Mouse (Mus musculus): ENCODE data around the gene Brd2. TPM values are rescaled to one million over a fixed set of nuclear protein-coding genes. Genes with fewer than 3 reads are reported as not detected.

Brd2 gene
- 72.8 and 74.9 TPM in 2 replicates for polyA plus RNA-seq (2014; fragmentation: Nextera tagmentation; extraction: Ambion mirVana)

DNA sequence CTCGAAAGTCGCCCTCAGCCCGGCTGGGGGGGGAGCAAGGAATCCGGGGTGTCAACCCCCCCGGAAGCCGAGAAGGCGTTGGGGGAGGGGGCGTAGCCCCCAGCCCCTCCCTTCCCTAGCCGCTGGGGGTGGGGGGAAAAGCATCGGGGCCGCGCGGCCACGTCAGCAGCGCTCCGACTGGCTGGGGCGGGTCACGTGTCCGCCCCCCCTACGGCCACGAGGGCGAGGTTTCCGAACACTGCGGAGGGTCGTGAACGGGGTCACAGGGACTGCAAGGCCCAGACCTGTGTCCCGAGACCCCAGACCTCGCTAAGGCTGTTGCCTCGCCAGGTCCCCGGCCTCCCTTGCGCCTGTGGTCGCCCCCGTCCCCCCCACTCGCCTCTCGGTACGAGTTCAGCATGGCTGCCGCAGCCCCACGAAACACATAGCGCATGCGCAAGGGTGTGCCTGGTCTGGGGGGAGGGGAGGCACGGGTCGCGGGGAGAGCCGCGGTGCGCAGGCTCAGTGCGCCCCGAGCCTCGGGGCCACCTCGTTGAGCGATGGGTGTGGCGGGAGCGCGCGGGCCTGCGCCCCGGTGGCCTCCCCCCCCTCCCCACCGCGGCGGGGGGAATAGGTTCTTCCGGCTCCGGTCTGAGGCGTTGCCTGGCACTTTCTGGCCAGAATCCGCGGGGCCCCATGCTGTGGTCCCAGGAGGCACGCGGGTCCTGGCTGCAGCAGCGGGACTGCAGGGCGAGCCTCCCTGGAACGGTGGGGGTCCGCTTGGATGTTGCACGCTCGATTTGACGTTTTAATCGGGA lies at the start of gene Brd2:
TSS of gene Brd2 (minus strand) at position 447 of the 797 bp plus-strand sequence.
- no peaks in the 10 kb centered on the region for H3K27me3 ChIP-seq (ENCODE audit: control insufficient read depth, insufficient read depth, low read length)
- peak within 1 kb of the TSS; percentile 54 to 87 for H3K4me3 ChIP-seq (ENCODE audit: control insufficient read depth in 1 of 2, insufficient read depth in 1 of 2, low read depth in 1 of 2, low read length in 2 of 2)
- no peaks in the 10 kb centered on the region for H3K9me3 ChIP-seq (ENCODE audit: control insufficient read depth, low read length)
- H3K4me2 ChIP-seq (ENCODE audit: low read length) = peak within 1 kb of the TSS; percentile 91
- H3K36me3 ChIP-seq (ENCODE audit: control insufficient read depth, insufficient read depth, low read length) = peaks cover 27% of the 10 kb centered on the region
- ATAC-seq (ENCODE audit: insufficient number of reproducible peaks, insufficient read depth, low FRiP score, low read depth) = peak; percentile 68
- peak within 1 kb of the TSS; percentile 100 for H3K27ac ChIP-seq (replicated peaks in 1 of 2; ENCODE audit: control insufficient read depth in 1 of 2, insufficient read depth in 1 of 2, low read depth in 2 of 2, low read length in 2 of 2)
- H3K4me1 ChIP-seq (ENCODE audit: control insufficient read depth in 2 of 2, insufficient read depth in 2 of 2, low read length in 2 of 2) = peaks cover 7 to 13% of the 10 kb centered on the region in 2 experiments
- WGBS = under 1% methylated on average over 67 of the region's 75 CpGs
- peak within 1 kb of the TSS; percentile 98 for H3K9ac ChIP-seq (ENCODE audit: low read length)

DNA sequence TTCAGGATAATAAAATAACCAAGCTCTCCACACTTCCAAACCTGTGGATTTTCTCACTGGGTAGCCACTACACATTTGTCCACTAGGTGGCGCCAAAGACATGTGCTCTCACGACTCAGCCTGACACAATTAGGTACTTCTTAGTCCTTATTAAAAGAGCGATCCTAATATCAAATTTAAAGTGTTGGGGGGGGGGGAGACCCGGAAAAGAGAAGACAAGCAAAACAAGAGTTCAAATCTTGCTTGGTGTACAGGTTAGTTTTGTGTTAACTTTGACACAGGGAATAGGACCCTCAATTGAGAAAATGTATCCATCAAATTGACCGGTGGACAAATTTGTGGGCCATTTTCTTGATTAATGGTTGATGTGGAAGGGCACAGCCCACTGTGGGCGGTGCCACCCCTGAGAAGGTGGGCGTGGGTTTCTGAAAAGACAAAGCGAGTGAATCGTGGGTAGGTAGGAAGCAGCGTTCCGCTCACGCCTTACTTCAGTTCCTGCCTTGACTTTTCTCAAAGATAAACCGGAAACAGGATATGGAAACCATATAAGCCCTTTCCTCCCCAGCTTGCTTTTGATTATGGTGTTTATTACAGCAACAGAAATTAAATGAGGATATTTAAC lies 48.6 kb upstream of the Brd2 start:
- no peak overlapping the region for H3K27ac ChIP-seq (replicated peaks in 1 of 2; ENCODE audit: control insufficient read depth in 1 of 2, insufficient read depth in 1 of 2, low read depth in 2 of 2, low read length in 2 of 2)
- H3K4me3 ChIP-seq (ENCODE audit: control insufficient read depth in 1 of 2, insufficient read depth in 1 of 2, low read depth in 1 of 2, low read length in 2 of 2) = no peak overlapping the region
- 32% methylated on average over 13 of the region's 13 CpGs for WGBS
- 0 out of 2 replicates have a peak, but pooled peaks cover 3% of the 10 kb centered on the region for H3K27me3 ChIP-seq (ENCODE audit: control insufficient read depth, insufficient read depth, low read length)
- no peak overlapping the region for H3K9ac ChIP-seq (ENCODE audit: low read length)
- H3K4me2 ChIP-seq (ENCODE audit: low read length) = 0 out of 2 replicates have a peak overlapping the region, but pooled peaks have one; percentile 13
- peaks cover 5% of the 10 kb centered on the region for H3K9me3 ChIP-seq (ENCODE audit: control insufficient read depth, low read length)
- no peaks in the 10 kb centered on the region for H3K4me1 ChIP-seq (ENCODE audit: control insufficient read depth in 2 of 2, insufficient read depth in 2 of 2, low read length in 2 of 2)
- ATAC-seq (ENCODE audit: insufficient number of reproducible peaks, insufficient read depth, low FRiP score, low read depth) = no peak
- H3K36me3 ChIP-seq (ENCODE audit: control insufficient read depth, insufficient read depth, low read length) = no peaks in the 10 kb centered on the region

DNA sequence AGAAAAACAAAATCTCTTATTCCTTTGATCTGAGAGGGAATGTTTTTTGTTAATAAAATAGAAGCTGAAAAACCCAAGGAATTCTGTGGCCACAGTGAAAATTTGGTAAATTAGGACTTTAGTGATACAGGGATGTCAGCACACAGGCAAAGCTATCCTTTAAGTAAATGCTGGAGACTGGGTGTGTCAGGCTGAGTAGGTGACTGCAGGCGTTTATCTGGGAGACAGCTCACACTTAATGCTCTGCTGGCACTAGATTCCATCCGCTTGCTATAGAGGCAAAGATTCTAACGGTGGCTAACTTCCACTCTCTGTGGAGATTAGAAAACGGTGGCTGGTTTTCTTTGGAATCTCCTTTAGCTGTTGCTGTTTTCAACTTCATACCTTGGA lies 48.0 kb upstream of the Brd2 start:
- no peak for ATAC-seq (ENCODE audit: insufficient number of reproducible peaks, insufficient read depth, low FRiP score, low read depth)
- Histone ChIP-seq H3K4me2 (ENCODE audit: low read length) (no peak overlapping the region), H3K4me1 (ENCODE audit: control insufficient read depth in 2 of 2, insufficient read depth in 2 of 2, low read length in 2 of 2) (no peaks in the 10 kb centered on the region), H3K9me3 (ENCODE audit: control insufficient read depth, low read length) (peaks cover 8% of the 10 kb centered on the region), H3K36me3 (ENCODE audit: control insufficient read depth, insufficient read depth, low read length) (no peaks in the 10 kb centered on the region), H3K4me3 (ENCODE audit: control insufficient read depth in 1 of 2, insufficient read depth in 1 of 2, low read depth in 1 of 2, low read length in 2 of 2) (no peak overlapping the region), H3K27ac (replicated peaks in 1 of 2; ENCODE audit: control insufficient read depth in 1 of 2, insufficient read depth in 1 of 2, low read depth in 2 of 2, low read length in 2 of 2) (no peak overlapping the region), H3K9ac (ENCODE audit: low read length) (no peak overlapping the region), H3K27me3 (ENCODE audit: control insufficient read depth, insufficient read depth, low read length) (0 out of 2 replicates have a peak, but pooled peaks cover 3% of the 10 kb centered on the region)
- whole genome bisulfite sequencing = 19% methylated on average over 4 of the region's 4 CpGs

DNA sequence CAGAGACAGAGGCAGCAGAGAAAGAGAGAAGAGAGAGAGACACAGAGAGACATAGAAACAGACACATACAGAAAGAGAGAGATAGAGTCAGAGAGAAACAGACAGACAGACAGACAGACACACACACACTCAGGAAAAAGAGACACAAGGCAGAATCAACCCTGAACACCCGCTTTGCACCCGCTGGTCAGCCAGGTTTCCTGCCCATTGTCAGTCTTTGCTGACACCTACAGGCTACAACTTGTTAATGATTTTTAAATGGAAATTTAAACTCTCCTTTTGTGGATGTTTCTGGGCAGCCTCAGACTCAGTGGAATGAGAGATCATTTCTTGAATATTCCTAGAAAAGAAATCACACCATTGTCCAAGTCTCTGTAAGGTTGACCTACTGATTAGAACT lies 46.8 kb upstream of the Brd2 start:
- H3K36me3 ChIP-seq (ENCODE audit: control insufficient read depth, insufficient read depth, low read length) = no peaks in the 10 kb centered on the region
- 0% methylated on average over 2 of the region's 2 CpGs for WGBS
- H3K9me3 ChIP-seq (ENCODE audit: control insufficient read depth, low read length) = peaks cover 9% of the 10 kb centered on the region
- no peak overlapping the region for H3K27ac ChIP-seq (replicated peaks in 1 of 2; ENCODE audit: control insufficient read depth in 1 of 2, insufficient read depth in 1 of 2, low read depth in 2 of 2, low read length in 2 of 2)
- ATAC-seq (ENCODE audit: insufficient number of reproducible peaks, insufficient read depth, low FRiP score, low read depth) = no peak
- H3K27me3 ChIP-seq (ENCODE audit: control insufficient read depth, insufficient read depth, low read length) = 0 out of 2 replicates have a peak, but pooled peaks cover 3% of the 10 kb centered on the region
- no peak overlapping the region for H3K9ac ChIP-seq (ENCODE audit: low read length)
- H3K4me3 ChIP-seq (ENCODE audit: control insufficient read depth in 1 of 2, insufficient read depth in 1 of 2, low read depth in 1 of 2, low read length in 2 of 2) = no peak overlapping the region
- no peak overlapping the region for H3K4me2 ChIP-seq (ENCODE audit: low read length)
- no peaks in the 10 kb centered on the region for H3K4me1 ChIP-seq (ENCODE audit: control insufficient read depth in 2 of 2, insufficient read depth in 2 of 2, low read length in 2 of 2)

DNA sequence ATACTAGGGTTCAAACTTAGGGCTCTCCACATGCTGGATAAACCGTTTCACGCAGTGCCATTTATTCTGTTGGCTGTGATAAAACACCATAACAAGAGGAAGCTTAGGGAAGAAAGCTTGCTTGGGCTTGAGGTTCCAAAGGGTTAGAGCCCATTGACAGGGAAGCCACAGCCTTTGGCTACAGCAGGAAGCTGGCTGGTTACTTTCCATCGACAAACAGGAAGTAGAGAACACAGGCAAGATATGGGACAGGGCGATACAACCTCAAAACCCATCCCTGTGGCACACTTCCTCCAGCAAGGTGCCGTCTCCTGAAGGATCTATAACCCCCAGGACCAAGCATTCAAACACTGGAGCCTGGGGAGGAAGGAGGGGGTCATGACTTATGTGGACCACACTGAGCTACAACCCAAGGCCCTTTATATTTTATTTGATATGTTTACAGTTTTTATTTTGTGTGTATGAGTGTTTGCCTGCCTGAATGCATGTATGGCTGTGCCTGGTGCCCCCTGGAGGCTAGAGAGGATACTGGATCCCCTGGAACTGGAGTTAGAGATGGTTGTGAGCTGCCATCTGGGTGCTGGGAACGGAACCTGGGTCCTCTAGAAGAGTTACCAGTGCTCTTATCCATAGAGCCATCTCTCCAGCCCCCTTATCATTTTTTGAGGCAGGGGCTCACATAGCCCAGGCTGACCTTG lies 42.7 kb upstream of the Brd2 start:
- Histone ChIP-seq H3K9ac (ENCODE audit: low read length) (no peak overlapping the region), H3K27me3 (ENCODE audit: control insufficient read depth, insufficient read depth, low read length) (0 out of 2 replicates have a peak, but pooled peaks cover 3% of the 10 kb centered on the region), H3K27ac (replicated peaks in 1 of 2; ENCODE audit: control insufficient read depth in 1 of 2, insufficient read depth in 1 of 2, low read depth in 2 of 2, low read length in 2 of 2) (no peak overlapping the region), H3K4me1 (ENCODE audit: control insufficient read depth in 2 of 2, insufficient read depth in 2 of 2, low read length in 2 of 2) (no peaks in the 10 kb centered on the region), H3K4me3 (ENCODE audit: control insufficient read depth in 1 of 2, insufficient read depth in 1 of 2, low read depth in 1 of 2, low read length in 2 of 2) (no peak overlapping the region), H3K36me3 (ENCODE audit: control insufficient read depth, insufficient read depth, low read length) (no peaks in the 10 kb centered on the region), H3K4me2 (ENCODE audit: low read length) (no peak overlapping the region), H3K9me3 (ENCODE audit: control insufficient read depth, low read length) (0 out of 2 replicates have a peak, but pooled peaks cover 4% of the 10 kb centered on the region)
- 68% methylated on average over 6 of the region's 6 CpGs for WGBS
- ATAC-seq (ENCODE audit: insufficient number of reproducible peaks, insufficient read depth, low FRiP score, low read depth) = no peak

DNA sequence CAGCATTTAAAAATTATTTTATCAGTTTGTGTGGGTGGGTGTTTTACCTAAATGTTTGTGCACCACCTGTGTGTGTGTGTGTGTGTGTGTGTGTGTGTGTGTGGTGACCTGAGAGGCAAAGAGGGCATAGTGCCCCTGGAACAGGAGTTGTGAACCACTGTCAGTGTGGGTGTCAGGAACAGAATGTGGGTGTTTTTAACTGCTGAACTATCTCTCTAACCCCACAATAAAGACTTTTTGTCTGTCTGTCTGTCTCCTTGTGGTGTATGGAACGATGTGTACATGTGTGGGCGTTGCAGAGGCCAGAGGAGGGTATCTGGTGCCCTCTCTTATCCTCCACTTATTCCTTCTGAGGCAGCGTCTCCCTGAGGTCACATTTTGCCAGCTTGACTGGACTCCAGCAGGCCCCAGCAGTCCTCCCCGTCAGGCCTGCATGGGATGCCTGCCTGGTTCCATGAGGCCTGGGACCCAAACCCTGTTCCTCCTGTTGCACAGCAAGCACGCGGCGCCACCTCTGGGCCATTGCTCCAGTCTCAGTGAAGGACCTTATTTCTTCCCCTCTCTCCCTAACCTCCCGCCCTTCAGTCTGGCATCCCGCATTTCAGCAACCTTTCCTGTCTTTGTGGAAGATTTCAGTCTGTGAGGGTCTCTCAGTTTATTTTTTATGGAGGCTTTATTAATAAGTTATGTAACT lies 41.9 kb upstream of the Brd2 start:
- no peak overlapping the region for H3K4me2 ChIP-seq (ENCODE audit: low read length)
- no peak overlapping the region for H3K4me3 ChIP-seq (ENCODE audit: control insufficient read depth in 1 of 2, insufficient read depth in 1 of 2, low read depth in 1 of 2, low read length in 2 of 2)
- no peaks in the 10 kb centered on the region for H3K36me3 ChIP-seq (ENCODE audit: control insufficient read depth, insufficient read depth, low read length)
- H3K27me3 ChIP-seq (ENCODE audit: control insufficient read depth, insufficient read depth, low read length) = 0 out of 2 replicates have a peak, but pooled peaks cover 3% of the 10 kb centered on the region
- 0 out of 2 replicates have a peak, but pooled peaks cover 4% of the 10 kb centered on the region for H3K9me3 ChIP-seq (ENCODE audit: control insufficient read depth, low read length)
- H3K27ac ChIP-seq (replicated peaks in 1 of 2; ENCODE audit: control insufficient read depth in 1 of 2, insufficient read depth in 1 of 2, low read depth in 2 of 2, low read length in 2 of 2) = no peak overlapping the region
- no peak overlapping the region for H3K9ac ChIP-seq (ENCODE audit: low read length)
- WGBS = 30% methylated on average over 9 of the region's 9 CpGs
- no peak for ATAC-seq (ENCODE audit: insufficient number of reproducible peaks, insufficient read depth, low FRiP score, low read depth)
- H3K4me1 ChIP-seq (ENCODE audit: control insufficient read depth in 2 of 2, insufficient read depth in 2 of 2, low read length in 2 of 2) = no peaks in the 10 kb centered on the region

DNA sequence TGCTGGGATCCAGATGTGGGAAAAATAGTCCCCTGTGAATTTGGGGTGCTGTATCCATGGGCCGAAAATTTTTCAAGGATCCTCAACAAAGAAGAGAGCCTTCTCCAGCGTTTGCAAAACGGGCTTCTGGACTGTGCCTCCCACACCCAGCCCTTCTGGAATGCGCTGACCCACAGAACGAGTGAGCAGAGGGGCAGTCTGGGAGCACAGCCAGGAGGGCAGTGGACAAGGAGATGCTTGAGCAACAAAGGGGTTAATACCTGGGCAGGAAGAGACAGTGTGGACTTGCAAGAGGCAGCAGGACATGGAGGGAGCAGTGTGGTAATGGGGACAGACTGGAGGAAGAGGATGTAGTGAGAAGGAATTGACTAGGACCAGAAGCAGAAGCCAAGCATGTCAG lies 33.1 kb upstream of the Brd2 start:
- WGBS = 37% methylated on average over 5 of the region's 5 CpGs
- no peak for ATAC-seq (ENCODE audit: insufficient number of reproducible peaks, insufficient read depth, low FRiP score, low read depth)
- Histone ChIP-seq H3K4me3 (ENCODE audit: control insufficient read depth in 1 of 2, insufficient read depth in 1 of 2, low read depth in 1 of 2, low read length in 2 of 2) (no peak overlapping the region), H3K4me1 (ENCODE audit: control insufficient read depth in 2 of 2, insufficient read depth in 2 of 2, low read length in 2 of 2) (no peaks in the 10 kb centered on the region), H3K36me3 (ENCODE audit: control insufficient read depth, insufficient read depth, low read length) (no peaks in the 10 kb centered on the region), H3K27me3 (ENCODE audit: control insufficient read depth, insufficient read depth, low read length) (no peaks in the 10 kb centered on the region), H3K27ac (replicated peaks in 1 of 2; ENCODE audit: control insufficient read depth in 1 of 2, insufficient read depth in 1 of 2, low read depth in 2 of 2, low read length in 2 of 2) (no peak overlapping the region), H3K4me2 (ENCODE audit: low read length) (no peak overlapping the region), H3K9me3 (ENCODE audit: control insufficient read depth, low read length) (no peaks in the 10 kb centered on the region), H3K9ac (ENCODE audit: low read length) (no peak overlapping the region)
